Mouse (Mus musculus) layer of hippocampus, adult 9-10 months (tissue): ENCODE measurements around the gene Ank2.

Source experiments
- DNase-seq: peaks from one replicate; pipeline ENCODE4 v3.0.0; 2022; ENCODE audit warnings: low spot score

The Ank2 gene

GRCm38 (mm10) chr3:127019109-127019508 lies 480.0 kb downstream of the Ank2 start:
- DNase-seq, result no peak

DNA sequence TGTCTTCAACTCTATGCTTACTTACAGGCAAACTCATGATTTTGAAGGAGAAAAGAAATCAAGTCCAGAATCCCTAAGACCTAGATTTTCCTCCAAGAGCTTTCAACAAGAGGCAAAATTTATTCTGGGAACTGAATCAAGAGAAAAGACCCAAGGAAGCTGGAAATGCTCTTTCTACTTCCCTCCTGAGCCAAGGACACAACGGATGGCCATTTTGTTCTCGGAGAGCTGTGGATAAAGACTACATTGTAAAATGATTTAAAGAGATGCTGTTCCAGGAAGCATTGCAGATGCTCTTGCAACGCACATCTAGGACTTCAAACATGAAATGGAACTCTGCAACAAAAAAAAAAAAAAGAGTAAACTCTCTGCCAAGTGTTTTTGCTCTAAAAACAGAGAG lies 481.6 kb downstream of the Ank2 start:
- no peak for DNase-seq

GRCm38 (mm10) chr3:127015596-127015995 lies 483.6 kb downstream of the Ank2 start:
- DNase-seq, result no peak

GRCm38 (mm10) chr3:127015175-127015574 lies 484.0 kb downstream of the Ank2 start:
- DNase-seq, result no peak

GRCm38 (mm10) chr3:127013976-127014375 lies 485.2 kb downstream of the Ank2 start:
- DNase-seq, result no peak

- DNase-seq, result no peak
These were observed 486.6 kb downstream of the Ank2 start for GRCm38 (mm10) chr3:127012525-127012924.

GRCm38 (mm10) chr3:127005898-127006673 lies 493.1 kb downstream of the Ank2 start:
- no peak for DNase-seq

DNA sequence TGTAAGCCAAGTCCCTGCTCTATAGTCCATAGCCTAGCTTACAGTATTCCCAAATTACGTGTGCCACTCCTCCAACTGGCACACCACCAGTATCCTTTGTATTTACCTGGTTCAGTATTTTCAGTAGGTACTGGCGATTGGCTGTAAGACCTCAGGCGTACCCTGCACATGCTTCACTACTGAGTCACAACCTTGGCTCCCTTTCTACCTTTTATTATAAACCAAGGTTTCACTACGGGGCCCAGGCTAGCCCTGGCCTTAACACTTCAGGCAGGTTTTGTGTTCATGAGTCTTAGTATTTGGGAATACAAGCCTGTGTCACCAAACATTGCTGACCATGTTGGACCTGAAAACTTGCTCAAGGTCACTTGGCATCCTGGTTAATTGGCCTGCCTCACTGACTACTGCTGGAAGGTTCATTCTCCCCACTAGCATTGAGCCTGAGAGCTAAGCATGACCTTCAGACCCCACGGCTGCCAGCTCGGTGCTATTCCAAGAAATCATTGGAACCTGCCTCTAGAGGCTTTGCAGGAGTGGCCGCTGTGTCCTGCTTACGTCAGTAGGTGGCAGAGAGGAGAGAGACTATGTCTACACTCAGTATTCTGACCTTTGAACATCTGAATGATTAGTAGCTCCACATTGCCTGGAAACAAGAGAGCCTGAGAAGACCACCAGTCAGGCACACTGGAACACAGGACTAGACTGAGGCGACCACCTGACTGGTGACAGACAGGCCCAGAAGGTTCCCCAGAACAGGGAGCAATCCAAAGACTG lies 494.1 kb downstream of the Ank2 start:
- no peak for DNase-seq

DNA sequence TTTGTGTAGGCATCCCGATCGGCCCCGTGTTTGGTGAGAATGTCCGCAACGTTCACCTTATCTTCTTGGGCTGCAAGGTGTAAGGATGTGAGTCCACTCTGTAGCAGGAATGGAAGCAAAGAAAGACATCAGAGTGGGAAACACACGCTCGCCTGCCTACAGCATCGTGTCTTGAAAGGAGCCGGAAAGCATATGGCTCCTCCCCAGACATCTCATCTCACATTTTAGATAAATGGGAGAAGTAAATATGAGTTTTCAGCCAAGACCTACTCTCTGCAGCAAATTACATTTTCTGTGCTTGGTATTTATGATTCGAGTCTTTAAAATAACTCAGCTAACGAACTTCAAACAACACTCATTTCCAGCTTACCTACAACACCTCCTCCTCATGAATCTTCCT lies 495.2 kb downstream of the Ank2 start:
- DNase-seq, result no peak

GRCm38 (mm10) chr3:126998742-126999112 lies 500.4 kb downstream of the Ank2 start:
- no peak for DNase-seq

DNA sequence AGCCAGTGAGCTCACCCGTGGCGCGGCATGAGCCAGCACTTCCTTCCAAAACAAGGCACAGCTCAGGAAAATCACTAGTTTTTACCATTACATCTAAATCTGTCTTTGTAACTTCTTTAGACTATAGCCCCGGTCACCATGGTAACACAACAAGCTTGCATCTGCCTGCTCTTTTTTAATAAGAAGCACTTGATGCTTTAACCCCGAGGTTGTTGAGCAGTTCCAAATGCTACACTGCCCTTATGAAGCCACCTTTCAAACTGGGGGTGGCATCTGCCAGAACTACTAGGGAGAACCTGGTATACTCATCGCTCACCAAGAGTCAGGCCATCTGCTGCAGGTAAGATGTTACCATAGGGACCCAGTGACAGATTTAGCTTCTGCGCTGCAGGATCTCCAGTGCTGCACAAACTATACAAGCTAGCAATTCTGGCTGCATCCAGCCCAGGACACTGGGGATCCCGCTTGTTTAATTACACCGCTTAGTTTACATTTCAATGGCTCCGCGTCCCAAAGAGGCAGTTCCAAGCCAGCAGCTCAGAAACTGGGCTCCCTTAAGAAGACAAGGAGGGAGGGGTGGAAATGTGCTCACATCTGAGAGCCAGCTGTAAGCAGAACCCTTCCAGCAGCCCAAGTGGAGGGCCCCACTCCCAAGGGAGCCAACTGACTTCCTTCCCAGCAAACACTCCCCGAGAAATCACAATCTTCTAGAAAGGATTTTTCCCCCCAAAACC lies 501.0 kb downstream of the Ank2 start:
- no peak for DNase-seq

DNA sequence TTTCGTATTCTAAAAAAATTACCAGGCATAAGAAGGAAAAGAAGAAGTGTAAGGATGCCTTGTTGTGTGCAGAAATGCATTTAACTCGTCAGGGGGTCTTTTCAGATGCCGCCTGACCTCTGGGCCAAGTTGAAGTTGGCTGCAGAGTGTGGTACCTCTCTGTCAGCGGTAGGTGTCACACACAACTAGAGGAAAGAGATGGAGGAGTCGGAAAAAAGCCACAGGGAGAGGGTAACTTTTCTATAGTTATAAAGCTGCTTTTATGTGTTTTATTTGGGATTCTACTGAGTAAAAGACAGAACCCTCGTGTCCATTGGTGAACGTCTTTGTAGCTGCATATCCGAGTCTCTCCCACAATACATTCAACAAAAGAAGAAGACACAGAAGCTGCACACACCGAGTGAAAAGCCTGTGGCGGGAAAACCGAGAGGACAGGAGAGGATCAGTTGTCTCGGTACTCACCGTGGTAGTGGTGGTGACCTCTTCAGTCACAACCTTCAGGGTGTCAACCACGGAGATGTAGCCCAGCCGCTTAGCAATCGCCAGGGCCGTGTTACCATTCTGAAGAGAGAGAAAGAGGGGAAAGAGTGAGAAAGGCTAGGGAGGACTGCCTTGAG lies 501.7 kb downstream of the Ank2 start:
- no peak for DNase-seq

- no peak for DNase-seq
These were observed 502.4 kb downstream of the Ank2 start for GRCm38 (mm10) chr3:126996721-126997120.

DNA sequence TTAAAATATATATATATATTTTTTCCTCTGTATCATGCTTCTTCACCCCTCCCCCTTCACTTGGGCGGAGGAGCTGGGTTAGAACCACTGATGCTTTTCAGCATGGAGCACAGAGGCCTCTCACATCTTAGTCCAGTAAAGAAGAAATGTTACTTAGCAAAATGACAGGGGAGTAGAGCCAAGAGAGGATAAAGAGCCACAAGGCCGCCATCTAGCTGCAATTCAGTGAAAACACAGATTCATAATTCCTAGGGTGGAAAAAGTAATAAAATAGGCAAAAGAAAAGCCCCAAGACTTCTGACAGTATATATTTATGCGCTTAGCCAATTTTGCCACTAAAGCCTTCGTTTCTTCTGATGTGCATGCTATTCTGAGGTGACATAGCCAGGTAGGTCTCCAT lies 503.2 kb downstream of the Ank2 start:
- no peak for DNase-seq

GRCm38 (mm10) chr3:126994149-126994548 lies 505.0 kb downstream of the Ank2 start:
- no peak for DNase-seq

DNA sequence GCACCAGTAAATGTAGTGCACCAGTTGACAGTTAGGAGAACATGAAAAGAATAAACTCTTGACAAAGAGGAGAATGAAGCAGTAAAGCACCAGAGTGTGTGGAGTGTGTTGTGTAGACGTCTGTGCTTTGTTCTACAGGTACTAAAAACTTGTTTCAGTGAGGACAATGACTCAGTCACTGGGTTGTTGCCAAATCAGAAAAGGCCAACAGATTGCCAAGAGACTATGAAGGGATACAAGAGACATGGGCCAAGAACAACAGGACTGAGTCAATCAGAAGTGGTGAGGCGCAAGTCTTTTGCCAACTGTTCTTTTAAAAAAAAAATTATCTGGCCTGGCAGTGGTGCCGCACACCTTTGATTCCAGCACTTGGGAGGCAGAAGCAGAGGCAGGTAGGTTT lies 509.2 kb downstream of the Ank2 start:
- DNase-seq, result no peak

GRCm38 (mm10) chr3:126986687-126987086 lies 512.5 kb downstream of the Ank2 start:
- DNase-seq, result no peak

- no peak for DNase-seq
These were observed 516.3 kb downstream of the Ank2 start for GRCm38 (mm10) chr3:126982814-126983213.

DNA sequence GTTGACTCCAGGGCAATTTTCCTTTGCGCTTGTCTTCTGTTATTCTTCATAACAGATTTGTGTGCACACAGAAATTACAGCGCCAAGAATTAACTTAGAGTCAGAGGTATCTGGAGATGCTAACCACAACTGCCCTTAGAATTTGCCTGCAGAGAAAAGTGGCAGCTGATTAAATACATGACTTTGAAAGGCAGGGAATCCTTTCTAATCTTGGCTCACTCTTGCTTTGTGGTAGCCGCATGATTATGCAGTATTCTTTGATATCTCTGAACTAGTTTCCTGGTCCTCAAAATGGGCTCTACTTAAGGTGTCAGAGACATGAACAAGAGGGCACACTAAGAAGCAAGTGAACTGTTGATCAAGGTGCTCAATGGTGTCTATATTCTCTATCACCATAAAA lies 518.0 kb downstream of the Ank2 start:
- DNase-seq, result no peak

GRCm38 (mm10) chr3:126979635-126980034 lies 519.5 kb downstream of the Ank2 start:
- no peak for DNase-seq

DNA sequence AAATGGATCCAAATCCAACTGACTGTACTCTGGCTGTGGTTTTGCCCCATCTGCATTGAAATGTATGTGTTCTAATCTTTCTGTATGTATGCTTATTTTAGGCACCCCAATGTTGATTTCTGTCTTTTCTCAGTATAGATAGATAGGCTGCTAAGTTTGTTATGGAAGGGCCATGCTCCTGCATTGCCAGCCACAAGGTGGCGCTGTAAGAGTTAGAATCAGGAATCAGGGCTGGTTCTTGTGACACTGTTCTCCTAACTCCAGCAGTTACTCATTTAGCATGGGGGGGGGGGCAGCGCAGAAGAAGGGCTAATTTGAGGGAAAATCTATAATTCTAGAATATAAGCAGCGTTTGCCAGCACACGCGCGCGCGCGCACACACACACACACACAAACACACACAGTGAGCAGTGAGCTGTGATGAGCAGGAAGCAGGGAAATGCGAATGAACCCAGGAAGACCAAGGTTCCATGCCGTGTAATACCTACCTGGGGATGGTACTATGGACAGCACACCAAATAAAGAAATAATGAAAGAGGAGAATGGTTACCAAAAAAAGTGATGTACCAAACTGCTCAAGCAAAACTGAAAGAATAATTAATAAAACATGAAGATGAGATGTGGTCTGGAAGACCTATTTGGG lies 520.3 kb downstream of the Ank2 start:
- DNase-seq, result peak; percentile 75

DNA sequence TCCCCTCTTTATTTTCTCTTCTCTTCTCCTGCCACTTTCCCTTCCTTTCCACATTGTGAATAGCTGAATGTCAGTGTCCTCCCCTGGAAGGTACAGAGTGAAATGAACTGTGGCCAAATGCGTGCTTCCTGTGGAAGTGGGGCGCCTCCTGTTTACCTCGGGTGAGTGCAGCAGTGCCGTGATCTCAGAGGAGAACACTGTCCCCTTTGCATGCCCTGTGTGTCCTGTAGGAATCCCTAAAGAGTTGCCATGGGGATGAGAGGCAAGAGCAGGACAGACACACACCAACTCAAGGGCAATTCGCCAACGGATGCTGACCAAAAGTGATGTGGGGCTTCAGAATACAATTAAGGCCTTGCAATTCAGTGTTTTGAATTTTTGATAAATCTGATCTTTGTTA lies 521.8 kb downstream of the Ank2 start:
- DNase-seq, result no peak
